Mouse (Mus musculus) skeletal muscle tissue, adult 2 months (tissue): ENCODE results near the gene Zbtb3.
A peak's percentile ranks its signal among the peaks of the same experiment; 100 is the strongest.

ENCODE experiments used
- DNase-seq: peaks from one replicate; pipeline ENCODE4 v3.0.0-alpha.2; 2012; ENCODE audit warnings: low read depth, low spot score

Gene Zbtb3

GRCm38 (mm10) chr19:8802130-8802821 lies at the start of gene Zbtb3:
Zbtb3 (plus strand) TSS chr19:8802555.
- peak; percentile 97 for DNase-seq

GRCm38 (mm10) chr19:8755652-8756051 lies 46.7 kb upstream of the Zbtb3 start:
- no peak for DNase-seq

- DNase-seq: peak; percentile 93
Observed at GRCm38 (mm10) chr19:8756635-8757387, 45.5 kb upstream of the Zbtb3 start, which contains the start of gene Nxf1. Nxf1 (plus strand) TSS chr19:8757073.

GRCm38 (mm10) chr19:8757471-8757998 lies 44.8 kb upstream of the Zbtb3 start:
- DNase-seq: no peak

- DNase-seq: no peak
Observed at GRCm38 (mm10) chr19:8758899-8759298, 43.5 kb upstream of the Zbtb3 start.

GRCm38 (mm10) chr19:8760757-8761156 lies 41.6 kb upstream of the Zbtb3 start:
- no peak for DNase-seq

- no peak for DNase-seq
Observed at GRCm38 (mm10) chr19:8763276-8763675, 39.1 kb upstream of the Zbtb3 start.

- no peak for DNase-seq
Observed at GRCm38 (mm10) chr19:8765562-8765961, 36.8 kb upstream of the Zbtb3 start.

GRCm38 (mm10) chr19:8770567-8771270 lies 31.6 kb upstream of the Zbtb3 start, which contains the start of gene Tmem223:
Tmem223 (plus strand) TSS chr19:8770996.
- peak; percentile 52 for DNase-seq

GRCm38 (mm10) chr19:8772996-8773395 lies 29.4 kb upstream of the Zbtb3 start:
- no peak for DNase-seq

GRCm38 (mm10) chr19:8773409-8773808 lies 28.9 kb upstream of the Zbtb3 start:
- DNase-seq: no peak

- DNase-seq: peak; percentile 87
Observed at GRCm38 (mm10) chr19:8774086-8774835, 28.1 kb upstream of the Zbtb3 start, which contains the start of gene Tmem179b. Tmem179b (minus strand) TSS chr19:8774467.

GRCm38 (mm10) chr19:8774951-8775421 lies 27.4 kb upstream of the Zbtb3 start:
- DNase-seq: no peak

GRCm38 (mm10) chr19:8786008-8786781 lies 16.2 kb upstream of the Zbtb3 start, which contains the start of gene Taf6l:
Taf6l (minus strand) TSS chr19:8786417.
- DNase-seq: peak; percentile 95

GRCm38 (mm10) chr19:8788521-8788920 lies 13.8 kb upstream of the Zbtb3 start:
- DNase-seq: no peak

GRCm38 (mm10) chr19:8789171-8789570 lies 13.2 kb upstream of the Zbtb3 start:
- DNase-seq: no peak

GRCm38 (mm10) chr19:8790171-8790570 lies 12.2 kb upstream of the Zbtb3 start:
- DNase-seq: no peak

- DNase-seq: peak; percentile 95
Observed at GRCm38 (mm10) chr19:8798264-8798946, 4.0 kb upstream of the Zbtb3 start, which contains the start of gene Polr2g. Polr2g (minus strand) TSS chr19:8798577.

- DNase-seq: no peak
Observed at GRCm38 (mm10) chr19:8798947-8799315, 3.4 kb upstream of the Zbtb3 start.
